Mouse (Mus musculus) CD4-positive, CD25-positive, alpha-beta regulatory T cell, adult 9 weeks (primary cell): ENCODE results near the gene Jkamp. TPM values are rescaled to one million over a fixed set of nuclear protein-coding genes. Genes with fewer than 3 reads are reported as not detected.

Source experiments
- polyA plus RNA-seq: library from polyadenylated mRNA; unstranded; fragments of 100-300 nt; shearing (Covaris generic); gene quantifications from one replicate; pipeline ENCODE4 v1.2.1, GENCODE M21; 2017

Gene Jkamp
- polyA plus RNA-seq, result 45.8 TPM

DNA sequence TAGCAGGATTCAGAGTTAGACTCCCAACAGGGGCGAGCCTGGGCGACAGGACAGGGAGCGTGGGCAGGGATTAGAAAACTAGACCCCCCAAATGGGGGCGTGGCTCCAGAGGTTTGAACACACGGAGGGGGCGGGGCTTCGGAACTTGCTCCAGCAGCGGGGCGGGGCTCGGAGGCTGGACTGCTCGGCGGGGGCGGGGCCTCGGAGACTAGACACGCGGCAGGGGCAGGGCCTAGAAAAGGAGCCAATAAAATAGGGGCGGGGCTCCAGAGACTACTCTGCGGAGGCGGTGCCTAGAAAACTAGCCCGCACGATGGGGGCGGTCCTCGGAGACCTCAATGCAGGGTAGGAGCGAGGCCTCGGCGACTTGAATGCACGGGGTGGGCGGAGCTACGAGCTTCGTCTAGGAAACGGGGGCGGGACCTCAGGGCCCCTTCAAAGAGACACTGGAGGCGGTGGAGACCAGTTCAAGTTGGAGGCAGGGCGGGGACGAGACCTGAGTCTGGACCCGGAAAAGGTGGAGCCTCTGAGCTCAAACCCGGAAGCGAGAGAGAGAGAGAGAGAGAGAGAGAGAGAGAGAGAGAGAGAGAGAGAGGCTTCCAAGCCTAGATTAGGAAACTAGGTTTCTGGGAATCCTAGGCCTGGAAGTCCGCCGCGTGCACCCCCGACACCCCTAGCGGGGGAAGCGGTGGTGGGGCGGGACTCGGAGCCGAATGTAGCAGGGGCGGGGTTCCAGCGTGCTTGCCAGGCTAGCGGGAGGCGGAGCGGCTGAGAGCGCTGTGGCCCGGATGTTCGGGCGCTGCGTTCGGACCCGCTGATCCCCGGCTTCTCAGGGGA is at the start of gene Jkamp, which contains the start of gene L3hypdh:
TSS of gene Jkamp (plus strand) at position 261 of the 837 bp plus-strand sequence.
TSS of gene L3hypdh (minus strand) at position 111 of the 837 bp plus-strand sequence.

GRCm38 (mm10) chr12:72070327-72071269 is 14.8 kb upstream of the Jkamp start, which contains the start of gene Gpr135:
TSS of gene Gpr135 (minus strand) at chr12:72071125.

Other genes with a start within 250 kb of the Jkamp start
- not detected for gene Gpr135, start 14.5 kb upstream of the Jkamp start, polyA plus RNA-seq
- gene L3hypdh, start 150 bp upstream of the Jkamp start, polyA plus RNA-seq, result 0.25 TPM
- gene Ccdc175, start 99.4 kb downstream of the Jkamp start, polyA plus RNA-seq, result not detected